10 mouse cellular contexts compared by ENCODE assay signal in genomic region chr11:69833554-69833953, GRCm38 (mm10). TPM values are rescaled to one million over a fixed set of nuclear protein-coding genes. Genes with fewer than 3 reads are reported as not detected.
DNase-seq lines count a peak whose midpoint lies in the region; ATAC-seq and TF ChIP-seq lines count a peak whose summit lies in the region.
"Had no signal": no experiment of that assay in that cellular context is flagged by ENCODE, and none has a peak within 500 bp of the region (broad histone marks: within the 10 kb centered on the region; RNA-seq: fewer than 3 reads in every experiment).

No protein-coding gene starts in this region.

- no peaks in the 10 kb centered on the region for H3K36me3 ChIP-seq in erythroblast, embryonic 14.5 days (ENCODE audit: control insufficient read depth)
- no peaks in the 10 kb centered on the region for H3K36me3 ChIP-seq in spleen, adult 2 months (ENCODE audit: control insufficient read depth, insufficient read depth, low read length)
- H3K36me3 ChIP-seq in liver, embryonic 12.5 days: 0 out of 2 replicates have a peak, but pooled peaks cover 4% of the 10 kb centered on the region
- no peaks in the 10 kb centered on the region for H3K36me3 ChIP-seq in stomach, postnatal 0 days (ENCODE audit: control insufficient read depth, insufficient read depth, low read length)

- WGBS in spleen, adult 2 months: 43% methylated on average over 8 of the region's 8 CpGs
- 41% methylated on average over 8 of the region's 8 CpGs for WGBS in liver, embryonic 12.5 days (ENCODE audit: insufficient replicate concordance)
- 62% methylated on average over 8 of the region's 8 CpGs for WGBS in stomach, postnatal 0 days

- no peak overlapping the region for H3K27ac ChIP-seq in spleen, adult 2 months (ENCODE audit: insufficient read depth, low read length)
- H3K27ac ChIP-seq in liver, embryonic 12.5 days: no peak overlapping the region
- no peak overlapping the region; the same call in 1 of the 2 replicates for H3K27ac ChIP-seq in stomach, postnatal 0 days (replicated peaks)

- H3K4me3 ChIP-seq in erythroblast, embryonic 14.5 days (replicated peaks): peak overlapping the region; percentile 52
- H3K4me3 ChIP-seq in spleen, adult 2 months (ENCODE audit: extremely low read depth, insufficient read depth, insufficient read length): peak overlapping the region; percentile 27; the same call in 1 of the 2 replicates
- H3K4me3 ChIP-seq in liver, embryonic 12.5 days: peak overlapping the region; percentile 44
- peak overlapping the region; percentile 35 for H3K4me3 ChIP-seq in stomach, postnatal 0 days (ENCODE audit: low read depth, low read length)

- TF ChIP-seq EP300 in stomach, postnatal 0 days (optimal IDR thresholded peaks at IDR 0.05): no peak

- H3K4me1 ChIP-seq in erythroblast, embryonic 14.5 days (ENCODE audit: control insufficient read depth): peaks cover 63% of the 10 kb centered on the region
- H3K4me1 ChIP-seq in spleen, adult 2 months (ENCODE audit: control insufficient read depth, insufficient read depth, insufficient read length): peaks cover 10% of the 10 kb centered on the region
- H3K4me1 ChIP-seq in liver, embryonic 12.5 days: peaks cover 54% of the 10 kb centered on the region
- peaks cover 3% of the 10 kb centered on the region for H3K4me1 ChIP-seq in stomach, postnatal 0 days (replicated peaks; ENCODE audit: control insufficient read depth, insufficient read depth)

- no peak for ATAC-seq in erythroblast, adult 5-6 weeks (replicated peaks; ENCODE audit: low FRiP score, poor library complexity, severe bottlenecking)
- ATAC-seq in liver, embryonic 12.5 days: no peak
- no peak for ATAC-seq in stomach, postnatal 0 days (ENCODE audit: low FRiP score, low TSS enrichment)

- peaks cover 2% of the 10 kb centered on the region; the same call in 1 of the 2 replicates for H3K9me3 ChIP-seq in erythroblast, embryonic 14.5 days (ENCODE audit: control insufficient read depth, low read length)
- no peaks in the 10 kb centered on the region for H3K9me3 ChIP-seq in liver, embryonic 12.5 days (replicated peaks)
- no peaks in the 10 kb centered on the region for H3K9me3 ChIP-seq in stomach, postnatal 0 days (ENCODE audit: control insufficient read depth, low read length)

- peak overlapping the region; percentile 68 for H3K9ac ChIP-seq in liver, embryonic 12.5 days
- H3K9ac ChIP-seq in stomach, postnatal 0 days (ENCODE audit: low read length): peak overlapping the region; percentile 66

- no peak for TF ChIP-seq CTCF in spleen, adult 2 months (IDR thresholded peaks at IDR 0.05; ENCODE audit: extremely low read depth, insufficient read depth, insufficient read length, insufficient replicate concordance)
- no peak for TF ChIP-seq CTCF in stomach, postnatal 0 days (IDR thresholded peaks at IDR 0.05; ENCODE audit: low read depth)

- peak overlapping the region; percentile 98 for H3K4me2 ChIP-seq in liver, embryonic 12.5 days
- H3K4me2 ChIP-seq in stomach, postnatal 0 days (replicated peaks; ENCODE audit: low read depth): peak overlapping the region; percentile 67

- no peak for DNase-seq in spleen, adult 2 months (ENCODE audit: low read depth in 1 of 2, low spot score in 2 of 2)
- DNase-seq in spleen, postnatal 14 days (ENCODE audit: low spot score in 2 of 2): no peak
- DNase-seq in stomach, postnatal 0 days (ENCODE audit: low spot score): no peak
- DNase-seq in retina, embryonic 14.5 days (ENCODE audit: low spot score): no peak
- DNase-seq in c-Kit-positive CD71-positive TER-119-positive erythroid progenitor cells, embryonic 14.5 days (ENCODE audit: low spot score): no peak

- TF ChIP-seq POLR2A in spleen, adult 2 months (IDR thresholded peaks at IDR 0.05; ENCODE audit: low read depth, low read length): no peak

- H3K27me3 ChIP-seq in erythroblast, embryonic 14.5 days (ENCODE audit: control insufficient read depth): peaks cover 64% of the 10 kb centered on the region
- peaks cover 13% of the 10 kb centered on the region for H3K27me3 ChIP-seq in spleen, adult 2 months (ENCODE audit: control insufficient read depth, insufficient read depth, low read length)
- H3K27me3 ChIP-seq in liver, embryonic 12.5 days (replicated peaks): peaks cover 82% of the 10 kb centered on the region
- H3K27me3 ChIP-seq in stomach, postnatal 0 days (ENCODE audit: control insufficient read depth, insufficient read depth, low read length): no peaks in the 10 kb centered on the region

RNA-seq across cellular contexts. Expression of gene Nlgn2, which starts 4.0 kb away (rescaled TPM):
- 0.13 and 0.16 TPM in 2 replicates for polyA plus RNA-seq in erythroblast, embryonic 14.5 days (2012)
- total RNA-seq in erythroblast, adult 5-6 weeks (2015; ENCODE audit: low replicate concordance): 0.19 and 0.42 TPM in 2 replicates
- total RNA-seq in erythroblast, adult 5-6 weeks (2017; ENCODE audit: low replicate concordance): 0.28 and 1.1 TPM in 2 replicates
- 9.1 and 10.2 TPM in 2 replicates for polyA plus RNA-seq in spleen, adult 2 months (2012; rRNA removed)
- 1.3 and 1.4 TPM in 2 replicates for polyA plus RNA-seq in liver, embryonic 12.5 days (2016; fragmentation: Nextera tagmentation; extraction: Ambion mirVana)
- 2.5 and 2.7 TPM in 2 replicates for polyA plus RNA-seq in stomach, postnatal 0 days (2015; fragmentation: Nextera tagmentation; extraction: Ambion mirVana)

RNA-seq across cellular contexts. Expression of gene Tmem256, which starts 4.8 kb away (rescaled TPM):
- polyA plus RNA-seq in erythroblast, embryonic 14.5 days (2012): 204 and 212 TPM in 2 replicates
- 142 and 218 TPM in 2 replicates for total RNA-seq in erythroblast, adult 5-6 weeks (2015; ENCODE audit: low replicate concordance)
- 57.1 and 181 TPM in 2 replicates for total RNA-seq in erythroblast, adult 5-6 weeks (2017; ENCODE audit: low replicate concordance)
- polyA plus RNA-seq in spleen, adult 2 months (2012; rRNA removed): 93.7 and 99.0 TPM in 2 replicates
- polyA plus RNA-seq in liver, embryonic 12.5 days (2016; fragmentation: Nextera tagmentation; extraction: Ambion mirVana): 330 and 338 TPM in 2 replicates
- polyA plus RNA-seq in stomach, postnatal 0 days (2015; fragmentation: Nextera tagmentation; extraction: Ambion mirVana): 329 and 366 TPM in 2 replicates

RNA-seq across cellular contexts. Expression of gene Spem1, which starts 11.6 kb away (rescaled TPM):
- polyA plus RNA-seq in erythroblast, embryonic 14.5 days (2012): not detected in 2 replicates
- not detected in 2 replicates for total RNA-seq in erythroblast, adult 5-6 weeks (2015; ENCODE audit: low replicate concordance)
- total RNA-seq in erythroblast, adult 5-6 weeks (2017; ENCODE audit: low replicate concordance): not detected in 2 replicates
- polyA plus RNA-seq in spleen, adult 2 months (2012; rRNA removed): not detected in 2 replicates
- polyA plus RNA-seq in liver, embryonic 12.5 days (2016; fragmentation: Nextera tagmentation; extraction: Ambion mirVana): not detected in 2 replicates
- polyA plus RNA-seq in stomach, postnatal 0 days (2015; fragmentation: Nextera tagmentation; extraction: Ambion mirVana): not detected in 2 replicates
- total RNA-seq: gastrocnemius, postnatal 14 days had no signal

RNA-seq across cellular contexts. Expression of gene Plscr3, which starts 12.6 kb away (rescaled TPM):
- 3.6 and 4.4 TPM in 2 replicates for polyA plus RNA-seq in erythroblast, embryonic 14.5 days (2012)
- 12.5 and 17.6 TPM in 2 replicates for total RNA-seq in erythroblast, adult 5-6 weeks (2015; ENCODE audit: low replicate concordance)
- total RNA-seq in erythroblast, adult 5-6 weeks (2017; ENCODE audit: low replicate concordance): 5.9 and 11.4 TPM in 2 replicates
- polyA plus RNA-seq in spleen, adult 2 months (2012; rRNA removed): 35.4 and 44.3 TPM in 2 replicates
- 37.0 and 37.7 TPM in 2 replicates for polyA plus RNA-seq in liver, embryonic 12.5 days (2016; fragmentation: Nextera tagmentation; extraction: Ambion mirVana)
- polyA plus RNA-seq in stomach, postnatal 0 days (2015; fragmentation: Nextera tagmentation; extraction: Ambion mirVana): 54.4 and 58.4 TPM in 2 replicates

RNA-seq across cellular contexts. Expression of gene Spem2, which starts 15.3 kb away (rescaled TPM):
- polyA plus RNA-seq in erythroblast, embryonic 14.5 days (2012): not detected in 2 replicates
- total RNA-seq in erythroblast, adult 5-6 weeks (2015; ENCODE audit: low replicate concordance): not detected in 2 replicates
- total RNA-seq in erythroblast, adult 5-6 weeks (2017; ENCODE audit: low replicate concordance): not detected in 2 replicates
- not detected in 2 replicates for polyA plus RNA-seq in spleen, adult 2 months (2012; rRNA removed)
- polyA plus RNA-seq in liver, embryonic 12.5 days (2016; fragmentation: Nextera tagmentation; extraction: Ambion mirVana): not detected in 2 replicates
- not detected in 2 replicates for polyA plus RNA-seq in stomach, postnatal 0 days (2015; fragmentation: Nextera tagmentation; extraction: Ambion mirVana)
- total RNA-seq: gastrocnemius, postnatal 14 days; megakaryocyte progenitor cell, adult 5-6 weeks had no signal
